Mouse (Mus musculus) C2C12 (cell line): Measurements from ENCODE around the gene Nbr1.

Source experiments
- CTCF ChIP-seq: IDR thresholded peaks from one replicate; pipeline ENCODE4 v1.5.1; 2011; ENCODE audit not compliant: control insufficient read depth, insufficient read depth, insufficient read length
- MAX ChIP-seq: IDR thresholded peaks from one replicate; pipeline ENCODE4 v1.6.1; 2011; ENCODE audit warnings: mild to moderate bottlenecking, control low read depth
- USF1 ChIP-seq: IDR thresholded peaks from one replicate; pipeline ENCODE4 v1.6.1; 2011; ENCODE audit warnings: low read depth, mild to moderate bottlenecking, control low read depth, moderate library complexity

- TF ChIP-seq CTCF (no peak), MAX (no peak), USF1 (no peak)
Observed at GRCm38 (mm10) chr11:101587676-101588075, 35.7 kb downstream of the Nbr1 start.
